Mouse (Mus musculus): Measurements from ENCODE around the gene Ogfrl1. TPM values are rescaled to one million over a fixed set of nuclear protein-coding genes. Genes with fewer than 3 reads are reported as not detected.
"Not testable (repeated sequence)": the region's sequence is repeated elsewhere in the genome, so short reads cannot be mapped to it uniquely, and the experiment has no call there.

Gene Ogfrl1
- total RNA-seq (2022): 1 to 10 TPM; 4.6 to 8.3 (median 6.8) TPM

GRCm38 (mm10) chr1:23397623-23398022 is at the start of gene Ogfrl1:
Gene Ogfrl1, minus strand, starts transcription at chr1:23397772.
- no peak for DNase-seq (ENCODE audit: low spot score in 2 of 2)

DNA sequence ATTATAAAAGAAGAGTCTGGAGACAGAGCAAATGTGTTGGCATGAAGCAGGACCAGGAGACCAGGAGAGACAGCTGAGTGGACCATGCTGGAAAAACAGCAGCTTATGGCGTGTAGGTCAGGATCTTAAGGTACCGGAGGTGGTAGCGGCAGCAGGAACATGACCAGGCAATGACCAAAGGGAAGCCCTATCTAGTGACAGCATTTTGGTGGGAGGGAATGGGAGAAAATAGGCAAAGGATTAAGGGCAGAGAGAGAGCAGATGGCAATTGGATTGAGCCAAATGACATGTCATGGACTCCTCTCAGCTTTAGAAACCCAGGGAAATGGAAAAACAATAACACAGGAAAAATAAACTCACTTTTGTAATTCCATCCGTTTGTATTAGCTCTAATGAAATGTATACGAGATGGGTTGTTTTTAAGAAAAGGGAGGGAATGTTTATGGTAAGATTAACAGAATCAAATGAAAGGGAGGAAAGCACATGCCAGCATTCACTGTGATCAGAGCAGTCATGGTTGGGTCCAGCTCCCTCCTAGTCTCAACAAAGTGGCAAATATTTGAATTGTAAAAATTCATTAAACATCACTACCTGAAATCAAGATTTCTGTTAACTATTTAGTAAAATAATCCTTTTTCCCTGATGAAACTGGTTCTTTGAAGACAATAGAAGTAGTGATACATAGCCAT is 48.3 kb upstream of the Ogfrl1 start:
- no peak for DNase-seq (ENCODE audit: low spot score in 2 of 2)

- no peak for DNase-seq (ENCODE audit: low spot score in 2 of 2)
Observed at GRCm38 (mm10) chr1:23433612-23434011, 36.0 kb upstream of the Ogfrl1 start.

DNA sequence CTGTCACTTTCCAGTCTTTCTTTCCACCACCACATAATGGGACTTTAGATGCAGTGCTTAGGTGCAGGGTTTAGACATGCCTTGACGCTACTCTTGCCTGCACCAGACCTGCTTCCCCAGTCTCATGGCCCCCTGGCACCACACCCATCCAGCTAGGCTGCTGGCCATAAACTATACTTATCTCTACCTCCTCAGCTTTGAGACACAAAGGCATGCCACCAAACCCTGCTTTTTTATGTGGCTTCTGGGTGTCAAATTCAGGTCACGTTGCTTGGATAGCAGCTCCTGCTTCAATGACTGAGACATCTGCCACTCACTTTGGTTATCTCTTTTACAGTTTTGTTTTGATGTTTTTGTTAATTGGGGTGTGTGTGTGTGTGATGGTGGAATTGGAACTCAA is 28.9 kb upstream of the Ogfrl1 start:
- DNase-seq (ENCODE audit: low spot score in 2 of 2): no peak

DNA sequence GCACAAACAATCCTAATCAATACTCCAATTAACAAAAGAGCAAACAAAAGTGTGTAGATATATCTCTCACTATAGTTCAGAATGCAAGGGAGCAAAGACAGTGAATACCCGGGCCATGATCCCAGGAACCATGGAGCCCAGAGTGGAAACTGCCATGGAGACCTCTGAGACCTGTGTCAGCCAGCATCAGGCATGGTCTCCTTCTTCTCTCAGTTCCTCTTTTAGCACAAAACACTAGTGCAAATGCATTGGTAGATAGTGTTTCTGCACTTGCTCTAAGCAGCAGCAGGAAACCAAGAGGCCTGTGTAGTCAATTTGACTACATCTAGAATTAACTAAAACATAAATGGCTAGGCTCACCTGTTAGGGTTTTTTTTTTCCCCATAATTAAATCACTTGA is 21.4 kb upstream of the Ogfrl1 start:
- DNase-seq (ENCODE audit: low spot score in 2 of 2): no peak

- DNase-seq (ENCODE audit: low spot score in 2 of 2): no peak
Observed at GRCm38 (mm10) chr1:23418059-23418458, 20.5 kb upstream of the Ogfrl1 start.

DNA sequence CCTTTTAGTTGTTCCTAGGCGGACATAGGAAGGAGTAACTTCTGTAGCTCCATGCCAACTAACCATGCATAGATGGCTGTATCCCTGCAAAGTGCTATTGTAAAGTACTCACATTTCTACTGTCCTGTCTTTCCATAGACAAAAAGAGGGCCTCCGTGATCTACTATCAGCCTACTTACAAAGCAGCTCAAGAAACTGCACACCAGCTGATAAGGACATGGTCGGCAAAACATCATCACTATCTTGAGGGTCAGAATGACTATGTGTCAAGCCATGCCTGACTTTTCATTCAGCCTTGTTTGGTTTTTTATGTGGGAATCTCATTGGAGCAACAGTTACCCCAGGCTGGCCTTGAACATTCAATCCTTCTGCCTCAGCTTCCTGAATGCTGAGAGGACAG is 20.0 kb upstream of the Ogfrl1 start:
- no peak for DNase-seq (ENCODE audit: low spot score in 2 of 2)

DNA sequence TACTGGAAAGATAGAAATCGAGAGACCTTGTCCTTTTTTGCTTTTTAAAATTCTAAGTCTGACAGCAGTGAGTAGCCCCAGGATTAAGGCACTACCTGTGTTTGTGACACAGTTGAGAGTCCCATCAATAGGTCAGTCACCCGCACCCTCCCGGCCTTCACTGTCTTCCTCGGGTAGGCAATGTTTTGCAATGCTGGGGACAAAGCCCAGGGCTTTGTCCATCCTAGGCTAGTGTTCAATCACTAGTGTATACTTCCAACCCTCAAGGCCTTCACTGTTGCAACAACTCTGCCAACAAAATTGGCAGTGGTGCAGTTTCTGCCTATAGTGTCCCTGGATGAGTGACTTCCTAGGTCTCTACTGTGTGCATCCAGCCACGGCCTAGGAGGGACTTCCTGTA is 14.0 kb upstream of the Ogfrl1 start:
- DNase-seq (ENCODE audit: low spot score in 2 of 2): no peak

DNA sequence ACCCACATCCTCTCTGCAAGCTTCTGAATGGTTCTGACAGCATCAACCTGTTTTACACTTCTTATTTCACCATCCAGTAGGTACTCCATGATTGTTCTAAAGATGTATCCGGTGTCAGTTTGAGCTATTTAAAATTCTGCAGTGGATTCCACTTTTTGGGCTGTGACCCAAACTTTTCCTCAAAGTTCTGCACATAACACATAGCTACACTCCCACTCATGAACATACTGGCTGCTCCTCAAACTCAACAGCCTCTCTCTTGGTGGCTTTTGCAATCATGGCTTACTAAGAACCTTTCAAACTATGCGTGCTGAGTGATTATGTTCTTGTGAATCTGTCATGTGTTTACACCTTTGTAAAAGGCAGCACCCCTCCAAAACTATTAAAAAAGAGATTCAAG is 12.4 kb upstream of the Ogfrl1 start:
- no peak for DNase-seq (ENCODE audit: low spot score in 2 of 2)

DNA sequence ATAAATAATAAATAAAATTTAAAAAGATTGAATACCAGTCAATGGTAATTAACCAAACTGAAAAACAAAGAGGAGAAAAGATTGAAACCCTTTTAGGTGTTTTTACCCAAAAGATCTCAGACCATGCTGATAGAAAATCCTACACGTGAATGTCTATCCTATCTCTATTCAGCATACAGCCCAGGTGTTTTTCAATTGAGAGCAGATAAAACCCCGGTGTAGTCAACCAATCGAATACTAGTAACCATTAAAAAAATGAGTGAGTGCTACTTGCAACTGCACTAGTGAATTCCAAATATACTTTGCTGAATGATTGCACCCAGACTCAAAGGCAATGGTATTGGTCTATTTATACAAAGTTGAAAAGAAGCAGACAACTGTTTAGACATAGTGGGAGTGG is 4.8 kb upstream of the Ogfrl1 start:
- no peak for DNase-seq (ENCODE audit: low spot score in 2 of 2)

DNA sequence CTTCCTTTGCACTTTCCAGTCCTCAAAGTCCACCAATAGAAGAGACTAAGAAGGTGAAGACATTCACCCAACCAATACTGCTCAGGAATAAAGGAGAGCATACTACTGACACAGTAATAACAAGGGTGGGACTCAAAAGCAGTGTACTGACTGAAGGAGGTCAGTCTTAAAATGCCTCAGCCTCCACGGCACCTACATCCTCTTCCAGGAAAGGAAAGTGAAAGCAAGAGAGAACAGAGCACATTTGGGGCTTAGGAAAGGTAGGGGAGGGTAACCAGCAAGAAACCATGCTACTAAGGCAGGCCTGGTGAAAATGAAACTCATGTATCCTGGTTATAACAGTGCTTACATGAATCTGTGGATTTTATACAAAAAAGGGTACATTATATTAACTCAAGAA is 2.0 kb upstream of the Ogfrl1 start:
- no peak for DNase-seq (ENCODE audit: low spot score in 2 of 2)

GRCm38 (mm10) chr1:23394356-23394755 is 3.2 kb downstream of the Ogfrl1 start:
- not testable (repeated sequence) for DNase-seq (ENCODE audit: low spot score in 2 of 2)

GRCm38 (mm10) chr1:23391744-23392143 is 5.8 kb downstream of the Ogfrl1 start:
- DNase-seq (ENCODE audit: low spot score in 2 of 2): no peak

DNA sequence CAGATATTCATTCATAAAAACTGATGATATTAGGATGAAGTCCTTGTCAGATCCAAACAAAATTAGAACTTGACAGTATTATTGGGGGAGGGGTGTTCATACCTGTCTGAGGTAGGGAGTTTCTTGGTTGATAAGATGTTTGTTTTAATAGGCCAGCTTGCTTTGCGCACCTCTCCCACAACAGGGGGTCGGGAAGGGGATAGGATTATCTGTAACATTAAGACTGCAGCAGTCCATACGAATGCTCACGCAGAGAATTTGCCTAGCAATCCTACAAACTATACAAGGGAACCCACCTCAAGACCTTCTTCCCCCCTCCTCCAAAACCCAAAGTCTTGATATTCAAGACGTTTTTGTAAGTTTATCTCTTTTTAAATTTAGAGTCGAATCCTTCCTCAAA is 13.2 kb downstream of the Ogfrl1 start:
- DNase-seq (ENCODE audit: low spot score in 2 of 2): no peak

DNA sequence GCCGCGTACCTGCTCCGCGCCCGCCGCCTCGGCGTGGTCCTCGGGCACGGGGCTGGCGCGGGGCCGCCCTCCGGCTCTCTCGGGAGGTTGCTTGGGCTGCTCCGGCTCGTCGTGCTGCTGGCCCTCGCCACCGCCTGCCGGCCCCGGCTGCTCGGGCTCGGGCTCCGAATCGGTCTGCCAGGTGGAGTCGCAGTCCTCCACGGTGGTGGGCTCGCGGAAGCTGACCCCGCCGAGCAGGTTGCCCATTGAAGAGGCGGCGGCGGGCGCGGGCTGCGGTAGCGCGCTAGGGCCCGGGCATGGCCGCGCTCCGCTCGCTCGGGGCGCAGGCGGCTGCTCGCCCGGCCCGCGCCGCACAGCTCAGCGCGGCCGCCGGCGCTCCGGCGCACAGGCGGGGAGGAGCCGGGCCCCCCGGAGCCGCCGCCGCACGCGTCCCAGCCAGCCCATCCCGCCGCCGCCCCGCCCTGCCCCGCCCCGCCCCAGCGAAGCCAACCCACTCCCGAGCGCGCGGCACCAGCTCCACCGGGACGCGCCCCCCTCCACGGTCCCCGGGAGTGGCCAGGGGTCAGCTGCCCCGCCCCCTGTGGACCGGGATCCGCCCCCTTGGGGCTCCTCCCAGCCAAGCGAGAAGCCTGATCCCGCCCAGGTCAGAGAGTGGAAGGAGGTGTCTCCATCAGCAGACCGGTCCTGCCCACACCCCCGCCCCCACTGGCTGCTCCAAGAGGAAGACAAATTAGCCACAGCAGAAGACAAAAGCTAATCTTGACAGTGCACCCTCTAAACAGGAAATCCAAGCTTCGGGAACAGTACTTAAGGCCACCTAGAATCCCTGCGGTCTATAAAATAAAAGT is 14.5 kb downstream of the Ogfrl1 start:
- peak; percentile 98 to 99 for DNase-seq (ENCODE audit: low spot score in 2 of 2)

- DNase-seq (ENCODE audit: low spot score in 2 of 2): no peak
Observed at GRCm38 (mm10) chr1:23382461-23382805, 15.1 kb downstream of the Ogfrl1 start.

GRCm38 (mm10) chr1:23382037-23382436 is 15.5 kb downstream of the Ogfrl1 start:
- DNase-seq (ENCODE audit: low spot score in 2 of 2): no peak

DNA sequence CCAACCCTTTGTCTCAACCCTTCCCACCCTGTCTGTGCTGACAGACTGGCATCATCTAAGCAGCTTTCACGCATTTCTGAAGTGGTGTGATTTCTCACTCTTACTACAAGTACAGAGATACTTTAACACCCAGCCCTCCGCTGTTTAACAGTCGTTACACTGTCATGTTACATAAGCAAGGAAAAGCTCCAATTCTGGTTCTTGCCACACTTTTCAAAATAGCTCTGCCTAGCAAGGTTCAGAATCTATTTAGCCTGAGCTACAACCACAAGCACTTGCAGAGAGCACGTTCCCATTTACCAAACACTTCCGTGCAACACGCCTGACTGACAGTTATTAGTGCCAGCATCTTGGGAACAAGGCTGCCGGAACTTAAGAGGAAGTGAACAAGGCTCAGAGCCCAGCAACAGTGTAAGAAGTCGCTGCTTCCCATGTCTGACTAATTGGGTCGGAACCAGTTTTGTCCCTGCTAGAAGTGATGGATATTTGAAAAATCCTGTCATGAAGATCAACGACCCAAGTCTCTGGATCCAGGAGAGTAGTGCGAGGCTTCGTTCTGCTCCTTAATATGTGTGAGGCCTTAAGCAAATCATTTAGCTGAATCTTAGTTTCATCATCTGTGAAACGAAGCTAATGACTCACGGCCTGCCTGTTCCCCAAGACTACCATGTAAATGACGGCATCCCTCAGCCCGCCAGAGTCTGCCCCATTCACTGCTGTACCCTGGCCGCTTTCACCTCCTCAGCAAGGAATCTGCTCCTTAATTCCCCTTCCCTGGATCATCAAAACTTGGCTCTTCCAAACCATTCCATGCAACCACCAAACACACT is 17.4 kb downstream of the Ogfrl1 start:
- DNase-seq (ENCODE audit: low spot score in 2 of 2): no peak

DNA sequence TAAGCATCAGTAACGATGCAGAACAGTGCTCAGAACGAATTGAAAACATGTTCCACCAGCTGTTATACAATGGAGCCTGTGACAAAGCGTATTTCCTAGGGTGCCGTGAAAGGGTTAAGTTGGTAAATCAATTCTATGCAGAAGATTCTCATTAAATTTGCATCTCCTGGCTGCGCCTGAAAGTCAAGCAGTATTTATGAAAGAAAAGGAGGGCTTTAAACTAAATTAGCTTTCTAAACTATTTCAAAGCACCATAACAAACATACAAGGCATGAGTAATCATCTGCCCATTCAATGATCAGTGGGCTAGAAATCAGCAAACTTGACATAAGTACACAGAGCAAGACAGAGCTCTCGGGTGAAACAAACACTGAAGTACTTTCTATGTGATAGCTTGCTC is 18.3 kb downstream of the Ogfrl1 start:
- DNase-seq (ENCODE audit: low spot score in 2 of 2): no peak

- no peak for DNase-seq (ENCODE audit: low spot score in 2 of 2)
Observed at GRCm38 (mm10) chr1:23377572-23377971, 20.0 kb downstream of the Ogfrl1 start.

- no peak for DNase-seq (ENCODE audit: low spot score in 2 of 2)
Observed at GRCm38 (mm10) chr1:23374156-23374555, 23.4 kb downstream of the Ogfrl1 start.

DNA sequence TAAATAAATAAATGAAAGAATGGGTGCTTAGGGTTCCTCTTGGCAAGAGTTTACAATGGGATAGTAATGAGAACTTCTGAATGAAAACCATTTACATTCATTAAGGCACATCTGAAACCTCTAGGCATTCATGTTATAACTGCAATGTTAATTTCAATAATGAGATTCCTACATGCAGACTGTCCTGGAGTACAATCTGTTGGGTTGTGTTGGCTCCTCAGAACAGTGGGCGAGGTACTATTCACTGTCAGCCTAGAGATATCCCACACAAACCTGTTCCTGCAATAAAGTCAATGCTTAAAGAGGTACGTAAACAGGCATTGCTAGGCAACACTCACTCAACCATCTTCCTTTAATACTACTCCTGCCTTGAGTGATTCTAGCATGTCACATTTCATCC is 32.0 kb downstream of the Ogfrl1 start:
- no peak for DNase-seq (ENCODE audit: low spot score in 2 of 2)

Data from gastrocnemius, adult 8-10 months (tissue).